Comparison of ENCODE assay signal across 17 mouse cellular contexts in genomic region chr2:26777016-26777415, GRCm38 (mm10).
DNase-seq lines count a peak whose midpoint lies in the region; TF ChIP-seq lines count a peak whose summit lies in the region.
"Had no signal": no experiment of that assay in that cellular context is flagged by ENCODE, and none has a peak within 500 bp of the region (broad histone marks: within the 10 kb centered on the region; RNA-seq: fewer than 3 reads in every experiment).

No protein-coding gene starts in this region.

- no peak overlapping the region for H3K27ac ChIP-seq in heart, adult 2 months
- H3K27ac ChIP-seq in heart, embryonic 10.5 days: no peak overlapping the region

- intact Hi-C loops in heart, adult 2 months (cut with DNase I): no loop called here
- intact Hi-C loops in heart, postnatal 10 days (cut with DNase I): no loop called here

- TF ChIP-seq CTCF in heart, adult 2 months (IDR thresholded peaks at IDR 0.05): no peak

- DNase-seq in heart, adult 11 months: peak; percentile 70
- DNase-seq in heart, adult 2 months: no peak
- peak; percentile 53 for DNase-seq in heart, embryonic 10.5 days (ENCODE audit: low spot score)
- no peak for DNase-seq in heart, postnatal 10 days
- DNase-seq in testis, postnatal 10 days (ENCODE audit: low spot score): peak; percentile 2
- no peak for DNase-seq in testis, postnatal 14 days (ENCODE audit: low spot score)
- DNase-seq: adrenal gland, adult 2 months; adrenal gland, adult 8-10 months; adrenal gland, postnatal 10 days; adrenal gland, postnatal 14 days; adrenal gland, postnatal 25 days; adrenal gland, postnatal 36 days; B cell, adult 2 months; cerebellum, adult 11 months; cerebellum, adult 11-12 months; cerebellum, adult 18-20 months had no signal

- H3K9ac ChIP-seq in heart, adult 2 months (ENCODE audit: low read depth, low read length): no peak overlapping the region

- no peaks in the 10 kb centered on the region for H3K4me1 ChIP-seq in heart, adult 2 months (ENCODE audit: control insufficient read depth, insufficient read depth, low read length)
- no peaks in the 10 kb centered on the region for H3K4me1 ChIP-seq in heart, embryonic 10.5 days

- H3K4me3 ChIP-seq in heart, adult 2 months: no peak overlapping the region
- H3K4me3 ChIP-seq in heart, embryonic 10.5 days: no peak overlapping the region

- H3K79me2 ChIP-seq in heart, adult 2 months (replicated peaks; ENCODE audit: control insufficient read depth, insufficient read depth, low read length): no peaks in the 10 kb centered on the region

- peaks cover 1% of the 10 kb centered on the region; the same call in 1 of the 2 replicates for H3K27me3 ChIP-seq in heart, adult 2 months (ENCODE audit: control insufficient read depth, insufficient read depth, low read length)
- H3K27me3 ChIP-seq in heart, embryonic 10.5 days (ENCODE audit: insufficient read depth, poor library complexity, severe bottlenecking): no peaks in the 10 kb centered on the region

- TF ChIP-seq EP300 in heart, adult 2 months (IDR thresholded peaks at IDR 0.05; ENCODE audit: insufficient read depth, low read depth, low read length): no peak

- no peaks in the 10 kb centered on the region for H3K36me3 ChIP-seq in heart, adult 2 months (ENCODE audit: control insufficient read depth, insufficient read depth, low read length)
- H3K36me3 ChIP-seq in heart, embryonic 10.5 days: no peaks in the 10 kb centered on the region
- H3K36me3 ChIP-seq: G1E had no signal

- 72% methylated on average over 2 of the region's 2 CpGs for WGBS in heart, adult 2 months
- WGBS in heart, embryonic 10.5 days: 76% methylated on average over 2 of the region's 2 CpGs

- no peak for TF ChIP-seq POLR2A in heart, adult 2 months (IDR thresholded peaks at IDR 0.05; ENCODE audit: insufficient read depth, low read depth, low read length)

- H3K9me3 ChIP-seq in heart, embryonic 10.5 days: no peaks in the 10 kb centered on the region
- H3K9me3 ChIP-seq: G1E had no signal

Comparison
In these comparisons a context has a peak if more than half of its experiments do, and no peak if none do; other contexts are left out.
1. DNase-seq: peak in heart, adult 11 months (single experiment), heart, embryonic 10.5 days (single experiment) and testis, postnatal 10 days (single experiment); none in heart, adult 2 months (0 of 2), heart, postnatal 10 days (0 of 2) and testis, postnatal 14 days (single experiment).